Mouse (Mus musculus): ENCODE data around the gene Ppp1r14a. TPM values are rescaled to one million over a fixed set of nuclear protein-coding genes. Genes with fewer than 3 reads are reported as not detected.

Gene Ppp1r14a
- polyA plus RNA-seq, 1 experiment from 2014 or later: 6.5 TPM

GRCm38 (mm10) chr7:29259781-29260730 lies 29.1 kb upstream of the Ppp1r14a start:
- Histone ChIP-seq H3K27ac (replicated peaks) (0 out of 2 replicates have a peak overlapping the region, but pooled peaks have one; percentile 17), H3K27me3 (no peaks in the 10 kb centered on the region)
- 0 out of 2 replicates have a peak, but pooled peaks have one; percentile 43 for ATAC-seq (replicated peaks)

GRCm38 (mm10) chr7:29262151-29262550 lies 27.0 kb upstream of the Ppp1r14a start:
- WGBS: 82% methylated on average over 6 of the region's 6 CpGs
- Histone ChIP-seq H3K9me3 (no peaks in the 10 kb centered on the region), H3K27ac (replicated peaks) (no peak overlapping the region), H3K4me3 (no peak overlapping the region), H3K27me3 (no peaks in the 10 kb centered on the region), H3K9ac (replicated peaks) (no peak overlapping the region), H3K36me3 (no peaks in the 10 kb centered on the region), H3K4me1 (peaks cover 6% of the 10 kb centered on the region), H3K4me2 (replicated peaks) (no peak overlapping the region)
- no peak for ATAC-seq (replicated peaks)

More at GRCm38 (mm10) chr7:29259781-29260730, 29.1 kb upstream of the Ppp1r14a start:
- Histone ChIP-seq H3K9ac (replicated peaks) (no peak overlapping the region), H3K4me3 (no peak overlapping the region), H3K4me2 (replicated peaks) (no peak overlapping the region), H3K9me3 (no peaks in the 10 kb centered on the region), H3K36me3 (no peaks in the 10 kb centered on the region), H3K4me1 (peaks cover 6% of the 10 kb centered on the region)
- 65% methylated on average over 10 of the region's 10 CpGs for WGBS

DNA sequence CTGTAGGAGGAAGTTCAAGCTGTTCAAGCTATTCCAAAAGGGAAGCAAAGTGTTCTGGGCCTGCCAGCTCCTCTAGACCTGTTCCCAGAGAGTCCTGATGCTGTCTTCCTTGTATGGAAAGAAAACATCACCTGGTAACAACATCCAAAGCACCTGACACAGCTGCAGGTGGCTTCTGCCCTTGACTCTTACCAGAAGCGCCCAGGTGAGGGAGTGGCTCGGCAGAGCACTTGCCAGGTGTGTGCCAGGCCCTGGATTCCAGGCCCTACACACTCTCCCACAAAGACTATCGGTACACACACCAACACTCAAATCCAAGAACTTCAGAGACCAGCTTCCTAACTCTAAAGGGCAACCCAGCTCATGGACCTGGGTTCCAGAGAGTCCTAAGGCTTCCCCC lies 25.3 kb upstream of the Ppp1r14a start:
- Histone ChIP-seq H3K36me3 (no peaks in the 10 kb centered on the region), H3K27me3 (no peaks in the 10 kb centered on the region), H3K4me2 (replicated peaks) (no peak overlapping the region), H3K9ac (replicated peaks) (no peak overlapping the region), H3K9me3 (no peaks in the 10 kb centered on the region), H3K4me3 (no peak overlapping the region), H3K27ac (replicated peaks) (no peak overlapping the region), H3K4me1 (peaks cover 6% of the 10 kb centered on the region)
- no peak for ATAC-seq (replicated peaks)
- WGBS: 90% methylated on average over 3 of the region's 3 CpGs

GRCm38 (mm10) chr7:29265636-29266035 lies 23.5 kb upstream of the Ppp1r14a start:
- 78% methylated on average over 7 of the region's 7 CpGs for WGBS
- H3K4me2 ChIP-seq (replicated peaks): no peak overlapping the region

GRCm38 (mm10) chr7:29266931-29267330 lies 22.2 kb upstream of the Ppp1r14a start:
- no peak for ATAC-seq (replicated peaks)
- Histone ChIP-seq H3K4me3 (no peak overlapping the region), H3K4me1 (peaks cover 10% of the 10 kb centered on the region), H3K36me3 (no peaks in the 10 kb centered on the region), H3K4me2 (replicated peaks) (no peak overlapping the region), H3K27ac (replicated peaks) (no peak overlapping the region), H3K9ac (replicated peaks) (no peak overlapping the region), H3K9me3 (no peaks in the 10 kb centered on the region), H3K27me3 (no peaks in the 10 kb centered on the region)
- WGBS: 53% methylated on average over 4 of the region's 4 CpGs

More at GRCm38 (mm10) chr7:29265636-29266035, 23.5 kb upstream of the Ppp1r14a start:
- no peak overlapping the region for H3K27ac ChIP-seq (replicated peaks)
- no peak for ATAC-seq (replicated peaks)
- no peaks in the 10 kb centered on the region for H3K36me3 ChIP-seq
- no peaks in the 10 kb centered on the region for H3K9me3 ChIP-seq
- no peak overlapping the region for H3K9ac ChIP-seq (replicated peaks)
- H3K4me1 ChIP-seq: no peaks in the 10 kb centered on the region
- no peak overlapping the region for H3K4me3 ChIP-seq
- no peaks in the 10 kb centered on the region for H3K27me3 ChIP-seq

DNA sequence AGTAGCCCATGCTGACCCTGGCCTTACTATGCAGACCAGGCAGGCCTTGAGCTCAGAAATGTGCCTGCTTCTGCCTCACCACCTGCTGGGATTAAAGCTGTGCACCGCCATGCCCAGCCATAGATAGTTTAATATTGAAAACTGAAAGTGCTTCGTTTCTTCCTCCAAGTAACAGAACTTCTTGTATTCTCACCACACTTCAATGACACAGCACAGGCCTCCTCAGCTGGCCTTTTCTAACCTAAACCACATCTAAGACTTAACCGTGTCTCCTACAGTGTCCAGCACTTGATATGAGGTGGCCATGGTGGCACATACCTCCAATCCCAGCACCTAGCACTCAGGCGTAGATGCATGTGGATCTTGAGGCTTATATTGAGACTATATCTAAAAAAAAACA lies 18.7 kb upstream of the Ppp1r14a start:
- no peak overlapping the region for H3K4me2 ChIP-seq (replicated peaks)
- no peak overlapping the region for H3K27ac ChIP-seq (replicated peaks)
- peaks cover 13% of the 10 kb centered on the region for H3K4me1 ChIP-seq
- no peaks in the 10 kb centered on the region for H3K9me3 ChIP-seq
- no peak overlapping the region for H3K9ac ChIP-seq (replicated peaks)
- H3K36me3 ChIP-seq: no peaks in the 10 kb centered on the region
- no peaks in the 10 kb centered on the region for H3K27me3 ChIP-seq
- H3K4me3 ChIP-seq: no peak overlapping the region
- no peak for ATAC-seq (replicated peaks)
- 87% methylated on average over 4 of the region's 4 CpGs for WGBS

DNA sequence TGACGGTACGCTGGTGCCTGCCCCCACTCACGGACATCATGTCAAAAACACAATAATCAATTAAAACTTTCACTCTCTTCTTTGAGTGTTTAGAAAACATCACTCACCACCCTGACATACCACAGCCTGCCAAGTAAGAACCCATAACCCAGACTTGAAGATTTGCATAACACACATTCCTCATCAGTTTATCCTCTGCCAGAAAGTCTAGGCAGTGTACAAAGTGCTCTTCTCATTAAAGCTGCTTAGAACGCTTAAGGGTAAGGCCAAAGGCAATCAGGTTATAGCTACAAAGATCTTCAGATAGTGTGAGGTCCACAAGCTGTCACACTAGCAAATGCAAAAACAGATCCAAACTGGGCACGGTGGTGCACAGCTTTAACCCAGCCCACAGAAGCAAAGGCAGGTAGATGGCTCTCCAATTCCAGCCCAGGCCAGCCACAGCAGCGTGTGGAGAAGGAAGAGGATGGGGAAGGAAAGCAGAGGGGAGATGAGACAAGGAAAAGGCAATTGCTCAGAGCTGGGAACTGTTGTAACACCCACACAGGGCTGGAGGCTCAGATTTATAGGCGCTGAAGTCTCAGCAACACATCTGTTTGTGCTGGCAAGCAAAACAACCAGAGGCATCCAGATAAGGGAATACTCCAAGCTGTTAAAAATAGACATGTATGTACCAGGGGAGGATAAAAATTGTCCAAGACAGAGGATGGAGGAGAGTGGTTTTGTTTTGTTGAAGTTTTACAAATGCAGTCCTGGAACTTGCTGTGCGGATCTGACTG lies 17.2 kb upstream of the Ppp1r14a start:
- 55% methylated on average over 8 of the region's 8 CpGs for WGBS
- Histone ChIP-seq H3K4me1 (peaks cover 13% of the 10 kb centered on the region), H3K9me3 (no peaks in the 10 kb centered on the region), H3K9ac (replicated peaks) (no peak overlapping the region), H3K27me3 (no peaks in the 10 kb centered on the region), H3K4me3 (no peak overlapping the region), H3K36me3 (no peaks in the 10 kb centered on the region), H3K4me2 (replicated peaks) (no peak overlapping the region), H3K27ac (replicated peaks) (peak overlapping the region; percentile 43)
- ATAC-seq (replicated peaks): no peak

DNA sequence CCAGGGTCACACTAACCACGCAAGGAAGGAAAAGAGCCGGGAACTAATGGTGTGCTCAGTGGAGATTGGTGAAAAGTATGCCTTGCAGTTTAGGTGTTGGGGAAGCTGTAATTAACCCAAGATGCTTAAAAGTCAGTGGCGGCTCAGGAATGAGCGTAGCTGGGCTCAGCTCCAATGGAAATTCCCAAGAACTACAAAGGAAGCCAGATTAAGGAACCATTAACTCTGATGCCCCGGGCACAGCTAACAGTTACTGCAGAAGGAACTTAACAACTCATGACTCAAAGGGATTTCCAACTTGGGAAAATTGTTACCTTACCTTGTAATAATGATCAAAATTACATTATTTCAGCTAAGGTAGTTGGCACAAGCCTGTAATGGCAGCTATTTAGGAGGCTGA lies 12.4 kb upstream of the Ppp1r14a start:
- Histone ChIP-seq H3K4me2 (replicated peaks) (no peak overlapping the region), H3K27ac (replicated peaks) (no peak overlapping the region), H3K27me3 (peaks cover 3% of the 10 kb centered on the region; the same call in 1 of the 2 replicates), H3K36me3 (no peaks in the 10 kb centered on the region), H3K4me1 (peaks cover 17% of the 10 kb centered on the region), H3K9ac (replicated peaks) (no peak overlapping the region), H3K9me3 (no peaks in the 10 kb centered on the region), H3K4me3 (no peak overlapping the region)
- whole genome bisulfite sequencing: 70% methylated on average over 5 of the region's 5 CpGs
- no peak for ATAC-seq (replicated peaks)

GRCm38 (mm10) chr7:29277510-29277909 lies 11.6 kb upstream of the Ppp1r14a start:
- Histone ChIP-seq H3K4me2 (replicated peaks) (no peak overlapping the region), H3K4me3 (no peak overlapping the region), H3K4me1 (peaks cover 18% of the 10 kb centered on the region), H3K9me3 (no peaks in the 10 kb centered on the region), H3K9ac (replicated peaks) (no peak overlapping the region), H3K27me3 (peaks cover 8% of the 10 kb centered on the region; the same call in 1 of the 2 replicates), H3K36me3 (no peaks in the 10 kb centered on the region), H3K27ac (replicated peaks) (no peak overlapping the region)
- WGBS: 95% methylated on average over 4 of the region's 4 CpGs
- no peak for ATAC-seq (replicated peaks)

GRCm38 (mm10) chr7:29279261-29279660 lies 9.8 kb upstream of the Ppp1r14a start:
- Histone ChIP-seq H3K4me2 (replicated peaks) (no peak overlapping the region), H3K27me3 (peaks cover 12% of the 10 kb centered on the region; the same call in 1 of the 2 replicates), H3K27ac (replicated peaks) (no peak overlapping the region), H3K9ac (replicated peaks) (no peak overlapping the region), H3K4me3 (no peak overlapping the region), H3K9me3 (no peaks in the 10 kb centered on the region), H3K36me3 (no peaks in the 10 kb centered on the region), H3K4me1 (peaks cover 18% of the 10 kb centered on the region)
- ATAC-seq (replicated peaks): no peak

- Histone ChIP-seq H3K27ac (replicated peaks) (no peak overlapping the region), H3K9ac (replicated peaks) (no peak overlapping the region), H3K4me3 (no peak overlapping the region), H3K9me3 (no peaks in the 10 kb centered on the region), H3K4me1 (peaks cover 18% of the 10 kb centered on the region), H3K27me3 (peaks cover 12% of the 10 kb centered on the region; the same call in 1 of the 2 replicates), H3K36me3 (no peaks in the 10 kb centered on the region), H3K4me2 (replicated peaks) (no peak overlapping the region)
- 91% methylated on average over 8 of the region's 8 CpGs for WGBS
- no peak for ATAC-seq (replicated peaks)
Observed at GRCm38 (mm10) chr7:29279924-29280323, 9.2 kb upstream of the Ppp1r14a start.

GRCm38 (mm10) chr7:29280801-29281200 lies 8.3 kb upstream of the Ppp1r14a start:
- H3K9me3 ChIP-seq: no peaks in the 10 kb centered on the region
- no peak overlapping the region for H3K9ac ChIP-seq (replicated peaks)
- H3K4me3 ChIP-seq: peak overlapping the region; percentile 59
- ATAC-seq (replicated peaks): peak; percentile 8; the same call in 1 of the 2 replicates
- H3K4me1 ChIP-seq: peaks cover 18% of the 10 kb centered on the region
- H3K36me3 ChIP-seq: no peaks in the 10 kb centered on the region
- 10% methylated on average over 13 of the region's 13 CpGs for WGBS
- peak overlapping the region; percentile 98 for H3K4me2 ChIP-seq (replicated peaks)
- no peak overlapping the region for H3K27ac ChIP-seq (replicated peaks)
- peaks cover 12% of the 10 kb centered on the region; the same call in 1 of the 2 replicates for H3K27me3 ChIP-seq
